Mouse (Mus musculus): Measurements from ENCODE around the gene Kidins220. TPM values are rescaled to one million over a fixed set of nuclear protein-coding genes. Genes with fewer than 3 reads are reported as not detected.

Kidins220 gene
- polyA plus RNA-seq, 1 experiment from 2014 or later, result 197 TPM

GRCm38 (mm10) chr12:25049253-25049652, 74.5 kb downstream of the Kidins220 start:
- Histone ChIP-seq H3K27me3 (ENCODE audit: control insufficient read depth, insufficient read depth, low read length) (no peaks in the 10 kb centered on the region), H3K4me2 (ENCODE audit: low read depth, low read length) (no peak overlapping the region), H3K9ac (replicated peaks; ENCODE audit: low read depth, low read length) (no peak overlapping the region), H3K4me3 (ENCODE audit: low read depth, low read length) (no peak overlapping the region), H3K4me1 (ENCODE audit: control insufficient read depth, insufficient read depth, low read length) (no peaks in the 10 kb centered on the region), H3K27ac (ENCODE audit: low read depth, low read length) (no peak overlapping the region), H3K9me3 (ENCODE audit: control insufficient read depth, low read length) (no peaks in the 10 kb centered on the region), H3K36me3 (ENCODE audit: control insufficient read depth, insufficient read depth, low read length) (peaks cover 24% of the 10 kb centered on the region; the same call in 1 of the 2 replicates)
- ATAC-seq (ENCODE audit: low read depth), result no peak
- WGBS, result 38% methylated on average over 5 of the region's 5 CpGs

GRCm38 (mm10) chr12:25054511-25054910, 79.8 kb downstream of the Kidins220 start:
- no peak; the same call in 1 of the 2 replicates for ATAC-seq (ENCODE audit: low read depth)
- Histone ChIP-seq H3K4me3 (ENCODE audit: low read depth, low read length) (no peak overlapping the region), H3K27me3 (ENCODE audit: control insufficient read depth, insufficient read depth, low read length) (no peaks in the 10 kb centered on the region), H3K4me2 (ENCODE audit: low read depth, low read length) (no peak overlapping the region), H3K9ac (replicated peaks; ENCODE audit: low read depth, low read length) (no peak overlapping the region), H3K4me1 (ENCODE audit: control insufficient read depth, insufficient read depth, low read length) (no peaks in the 10 kb centered on the region), H3K27ac (ENCODE audit: low read depth, low read length) (no peak overlapping the region), H3K36me3 (ENCODE audit: control insufficient read depth, insufficient read depth, low read length) (peaks cover 63% of the 10 kb centered on the region), H3K9me3 (ENCODE audit: control insufficient read depth, low read length) (no peaks in the 10 kb centered on the region)
- WGBS, result 90% methylated on average over 7 of the region's 7 CpGs

GRCm38 (mm10) chr12:25054963-25055362, 80.2 kb downstream of the Kidins220 start:
- H3K27me3 ChIP-seq (ENCODE audit: control insufficient read depth, insufficient read depth, low read length), result no peaks in the 10 kb centered on the region
- ATAC-seq (ENCODE audit: low read depth), result no peak
- no peaks in the 10 kb centered on the region for H3K4me1 ChIP-seq (ENCODE audit: control insufficient read depth, insufficient read depth, low read length)
- WGBS, result 60% methylated on average over 4 of the region's 4 CpGs
- no peak overlapping the region for H3K27ac ChIP-seq (ENCODE audit: low read depth, low read length)
- H3K9ac ChIP-seq (replicated peaks; ENCODE audit: low read depth, low read length), result no peak overlapping the region
- no peak overlapping the region for H3K4me2 ChIP-seq (ENCODE audit: low read depth, low read length)
- H3K9me3 ChIP-seq (ENCODE audit: control insufficient read depth, low read length), result no peaks in the 10 kb centered on the region
- peaks cover 63% of the 10 kb centered on the region for H3K36me3 ChIP-seq (ENCODE audit: control insufficient read depth, insufficient read depth, low read length)
- H3K4me3 ChIP-seq (ENCODE audit: low read depth, low read length), result no peak overlapping the region

GRCm38 (mm10) chr12:25059487-25060200, 84.9 kb downstream of the Kidins220 start:
- Histone ChIP-seq H3K27ac (ENCODE audit: low read depth, low read length) (no peak overlapping the region), H3K36me3 (ENCODE audit: control insufficient read depth, insufficient read depth, low read length) (peaks cover 36% of the 10 kb centered on the region), H3K4me1 (ENCODE audit: control insufficient read depth, insufficient read depth, low read length) (no peaks in the 10 kb centered on the region), H3K9ac (replicated peaks; ENCODE audit: low read depth, low read length) (no peak overlapping the region), H3K9me3 (ENCODE audit: control insufficient read depth, low read length) (no peaks in the 10 kb centered on the region), H3K4me2 (ENCODE audit: low read depth, low read length) (no peak overlapping the region), H3K4me3 (ENCODE audit: low read depth, low read length) (no peak overlapping the region), H3K27me3 (ENCODE audit: control insufficient read depth, insufficient read depth, low read length) (no peaks in the 10 kb centered on the region)
- 74% methylated on average over 9 of the region's 9 CpGs for WGBS
- no peak for ATAC-seq (ENCODE audit: low read depth)

GRCm38 (mm10) chr12:25060901-25061300, 86.2 kb downstream of the Kidins220 start:
- H3K4me1 ChIP-seq (ENCODE audit: control insufficient read depth, insufficient read depth, low read length), result no peaks in the 10 kb centered on the region
- H3K4me2 ChIP-seq (ENCODE audit: low read depth, low read length), result no peak overlapping the region
- H3K9ac ChIP-seq (replicated peaks; ENCODE audit: low read depth, low read length), result no peak overlapping the region
- no peak overlapping the region for H3K27ac ChIP-seq (ENCODE audit: low read depth, low read length)
- H3K36me3 ChIP-seq (ENCODE audit: control insufficient read depth, insufficient read depth, low read length), result peaks cover 30% of the 10 kb centered on the region
- H3K4me3 ChIP-seq (ENCODE audit: low read depth, low read length), result no peak overlapping the region
- ATAC-seq (ENCODE audit: low read depth), result no peak
- no peaks in the 10 kb centered on the region for H3K27me3 ChIP-seq (ENCODE audit: control insufficient read depth, insufficient read depth, low read length)
- H3K9me3 ChIP-seq (ENCODE audit: control insufficient read depth, low read length), result no peaks in the 10 kb centered on the region
- WGBS, result 84% methylated on average over 7 of the region's 7 CpGs

- WGBS, result 39% methylated on average over 6 of the region's 6 CpGs
- H3K27ac ChIP-seq (ENCODE audit: low read depth, low read length), result no peak overlapping the region
- H3K4me2 ChIP-seq (ENCODE audit: low read depth, low read length), result no peak overlapping the region
Observed at GRCm38 (mm10) chr12:25062264-25062663, 87.5 kb downstream of the Kidins220 start.

GRCm38 (mm10) chr12:25073374-25073773, 98.6 kb downstream of the Kidins220 start:
- 89% methylated on average over 4 of the region's 4 CpGs for WGBS
- H3K36me3 ChIP-seq (ENCODE audit: control insufficient read depth, insufficient read depth, low read length), result no peaks in the 10 kb centered on the region
- H3K9ac ChIP-seq (replicated peaks; ENCODE audit: low read depth, low read length), result no peak overlapping the region
- ATAC-seq (ENCODE audit: low read depth), result no peak
- no peak overlapping the region for H3K4me3 ChIP-seq (ENCODE audit: low read depth, low read length)
- H3K4me2 ChIP-seq (ENCODE audit: low read depth, low read length), result no peak overlapping the region
- H3K4me1 ChIP-seq (ENCODE audit: control insufficient read depth, insufficient read depth, low read length), result no peaks in the 10 kb centered on the region
- H3K27ac ChIP-seq (ENCODE audit: low read depth, low read length), result no peak overlapping the region
- H3K27me3 ChIP-seq (ENCODE audit: control insufficient read depth, insufficient read depth, low read length), result no peaks in the 10 kb centered on the region
- H3K9me3 ChIP-seq (ENCODE audit: control insufficient read depth, low read length), result no peaks in the 10 kb centered on the region

More at GRCm38 (mm10) chr12:25062264-25062663, 87.5 kb downstream of the Kidins220 start:
- ATAC-seq (ENCODE audit: low read depth), result no peak
- Histone ChIP-seq H3K36me3 (ENCODE audit: control insufficient read depth, insufficient read depth, low read length) (peaks cover 21% of the 10 kb centered on the region), H3K4me3 (ENCODE audit: low read depth, low read length) (no peak overlapping the region), H3K27me3 (ENCODE audit: control insufficient read depth, insufficient read depth, low read length) (no peaks in the 10 kb centered on the region), H3K9me3 (ENCODE audit: control insufficient read depth, low read length) (no peaks in the 10 kb centered on the region), H3K9ac (replicated peaks; ENCODE audit: low read depth, low read length) (no peak overlapping the region), H3K4me1 (ENCODE audit: control insufficient read depth, insufficient read depth, low read length) (no peaks in the 10 kb centered on the region)

- WGBS, result 86% methylated on average over 3 of the region's 3 CpGs
- Histone ChIP-seq H3K9me3 (ENCODE audit: control insufficient read depth, low read length) (no peaks in the 10 kb centered on the region), H3K9ac (replicated peaks; ENCODE audit: low read depth, low read length) (no peak overlapping the region), H3K36me3 (ENCODE audit: control insufficient read depth, insufficient read depth, low read length) (no peaks in the 10 kb centered on the region), H3K27me3 (ENCODE audit: control insufficient read depth, insufficient read depth, low read length) (no peaks in the 10 kb centered on the region), H3K4me3 (ENCODE audit: low read depth, low read length) (no peak overlapping the region), H3K27ac (ENCODE audit: low read depth, low read length) (no peak overlapping the region), H3K4me2 (ENCODE audit: low read depth, low read length) (no peak overlapping the region), H3K4me1 (ENCODE audit: control insufficient read depth, insufficient read depth, low read length) (no peaks in the 10 kb centered on the region)
- no peak for ATAC-seq (ENCODE audit: low read depth)
Observed at GRCm38 (mm10) chr12:25074344-25074743, 99.6 kb downstream of the Kidins220 start.

GRCm38 (mm10) chr12:25083260-25084178, 108.8 kb downstream of the Kidins220 start:
- no peak for ATAC-seq (ENCODE audit: low read depth)
- Histone ChIP-seq H3K4me1 (ENCODE audit: control insufficient read depth, insufficient read depth, low read length) (no peaks in the 10 kb centered on the region), H3K9me3 (ENCODE audit: control insufficient read depth, low read length) (no peaks in the 10 kb centered on the region), H3K9ac (replicated peaks; ENCODE audit: low read depth, low read length) (no peak overlapping the region), H3K36me3 (ENCODE audit: control insufficient read depth, insufficient read depth, low read length) (no peaks in the 10 kb centered on the region), H3K4me2 (ENCODE audit: low read depth, low read length) (no peak overlapping the region), H3K27me3 (ENCODE audit: control insufficient read depth, insufficient read depth, low read length) (no peaks in the 10 kb centered on the region), H3K27ac (ENCODE audit: low read depth, low read length) (no peak overlapping the region), H3K4me3 (ENCODE audit: low read depth, low read length) (no peak overlapping the region)
- WGBS, result 47% methylated on average over 26 of the region's 26 CpGs

All from neural tube, embryonic 14.5 days (tissue).